Mouse (Mus musculus): Measurements from ENCODE around the gene Fubp3. TPM values are rescaled to one million over a fixed set of nuclear protein-coding genes. Genes with fewer than 3 reads are reported as not detected.
A peak's percentile ranks its signal among the peaks of the same experiment; 100 is the strongest.

Fubp3 gene
- polyA plus RNA-seq, 1 experiment: 23.3 TPM

DNA sequence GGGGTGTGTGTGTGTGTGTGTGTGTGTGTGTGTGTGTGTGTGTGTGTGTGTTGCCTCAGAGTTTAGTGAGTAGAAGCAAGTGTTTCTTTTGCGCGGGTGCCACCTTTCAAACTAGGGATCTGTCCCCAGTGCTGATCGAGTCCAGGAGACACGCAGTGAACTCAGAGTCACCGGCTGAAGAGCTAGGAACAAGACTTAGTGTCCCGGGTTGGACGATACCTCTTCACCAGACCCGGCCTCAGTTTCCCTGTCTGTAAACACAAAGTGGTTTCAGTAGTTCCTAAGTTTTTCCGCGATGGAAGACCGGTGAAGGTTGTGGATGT lies 69.0 kb downstream of the Fubp3 start:
- TF ChIP-seq POLR2A (IDR thresholded peaks at IDR 0.05; ENCODE audit: low read depth, low read length) (no peak), CTCF (IDR thresholded peaks at IDR 0.05; ENCODE audit: extremely low read depth, insufficient read length, insufficient replicate concordance, low read depth, low read length) (no peak)
- Histone ChIP-seq H3K4me1 (ENCODE audit: control insufficient read depth, insufficient read depth, insufficient read length, low read length) (no peaks in the 10 kb centered on the region; the same call in 1 of the 2 replicates), H3K4me3 (ENCODE audit: low read depth, low read length) (no peak overlapping the region), H3K27ac (ENCODE audit: insufficient read depth, low read depth, low read length) (no peak overlapping the region), H3K36me3 (ENCODE audit: control insufficient read depth, insufficient read depth, low read length) (no peaks in the 10 kb centered on the region), H3K27me3 (ENCODE audit: control insufficient read depth, insufficient read depth, low read length) (peaks cover 82% of the 10 kb centered on the region)
- WGBS: 6% methylated on average over 11 of the region's 11 CpGs

DNA sequence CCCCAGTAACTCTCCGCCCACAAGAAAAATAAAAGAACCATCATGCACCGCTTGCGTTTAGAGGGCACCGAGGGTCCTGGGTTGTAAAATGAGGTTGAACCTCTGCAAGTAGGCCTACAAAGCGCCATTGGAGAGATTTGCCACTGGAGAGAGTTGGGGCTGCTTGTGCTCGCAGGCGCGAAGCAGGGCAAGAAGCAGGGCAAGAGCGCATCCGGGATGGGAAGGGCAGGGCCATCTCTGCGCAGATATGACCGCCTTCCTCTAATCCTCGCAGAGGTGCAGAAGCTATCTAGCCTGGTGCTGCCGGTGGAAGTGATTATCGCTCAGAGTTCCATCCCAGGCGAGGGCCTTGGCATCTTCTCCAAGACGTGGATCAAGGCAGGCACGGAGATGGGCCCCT lies 69.5 kb downstream of the Fubp3 start:
- Histone ChIP-seq H3K27me3 (ENCODE audit: control insufficient read depth, insufficient read depth, low read length) (peaks cover 78% of the 10 kb centered on the region), H3K4me1 (ENCODE audit: control insufficient read depth, insufficient read depth, insufficient read length, low read length) (no peaks in the 10 kb centered on the region; the same call in 1 of the 2 replicates), H3K36me3 (ENCODE audit: control insufficient read depth, insufficient read depth, low read length) (no peaks in the 10 kb centered on the region), H3K4me3 (ENCODE audit: low read depth, low read length) (no peak overlapping the region), H3K27ac (ENCODE audit: insufficient read depth, low read depth, low read length) (no peak overlapping the region)
- TF ChIP-seq CTCF (IDR thresholded peaks at IDR 0.05; ENCODE audit: extremely low read depth, insufficient read length, insufficient replicate concordance, low read depth, low read length) (no peak), POLR2A (IDR thresholded peaks at IDR 0.05; ENCODE audit: low read depth, low read length) (no peak)
- WGBS: 7% methylated on average over 18 of the region's 18 CpGs

DNA sequence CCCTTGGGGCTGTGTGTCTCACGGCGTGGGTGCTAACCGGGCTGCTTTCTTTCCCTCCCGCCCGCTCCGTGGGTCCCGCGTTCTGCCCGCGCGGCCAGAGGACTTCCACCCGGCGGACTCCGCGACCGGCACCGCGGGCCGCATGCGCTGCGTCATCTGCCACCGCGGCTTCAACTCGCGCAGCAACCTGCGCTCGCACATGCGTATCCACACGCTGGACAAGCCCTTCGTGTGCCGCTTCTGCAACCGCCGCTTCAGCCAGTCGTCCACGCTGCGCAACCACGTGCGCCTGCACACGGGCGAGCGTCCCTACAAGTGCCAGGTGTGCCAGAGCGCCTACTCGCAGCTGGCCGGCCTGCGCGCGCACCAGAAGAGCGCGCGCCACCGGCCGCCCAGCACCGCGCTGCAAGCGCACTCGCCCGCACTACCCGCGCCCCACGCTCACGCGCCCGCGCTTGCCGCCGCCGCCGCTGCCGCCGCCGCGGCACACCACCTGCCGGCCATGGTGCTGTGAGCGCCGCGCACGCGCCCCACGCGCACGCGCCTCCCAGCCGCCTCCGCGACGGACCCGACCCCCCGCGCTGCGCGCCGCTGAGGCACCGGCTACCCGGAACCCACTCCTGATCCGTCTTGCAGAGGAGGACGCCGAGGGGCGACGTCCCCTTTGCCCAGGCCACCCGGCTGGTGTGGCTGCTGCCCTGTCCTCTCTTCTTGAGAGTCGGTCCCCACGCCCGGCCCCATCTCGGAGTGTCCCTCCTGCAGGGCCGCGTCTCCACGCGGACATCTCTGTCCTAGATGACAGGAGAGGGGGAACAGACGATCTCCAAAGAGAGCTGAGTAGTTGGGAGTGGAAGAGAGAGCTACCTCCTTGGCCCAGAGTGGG lies 81.8 kb downstream of the Fubp3 start:
- no peaks in the 10 kb centered on the region for H3K36me3 ChIP-seq (ENCODE audit: control insufficient read depth, insufficient read depth, low read length)
- TF ChIP-seq CTCF (IDR thresholded peaks at IDR 0.05; ENCODE audit: extremely low read depth, insufficient read length, insufficient replicate concordance, low read depth, low read length) (no peak), POLR2A (IDR thresholded peaks at IDR 0.05; ENCODE audit: low read depth, low read length) (no peak)
- H3K27ac ChIP-seq (ENCODE audit: insufficient read depth, low read depth, low read length): no peak overlapping the region
- 1% methylated on average over 104 of the region's 109 CpGs for WGBS
- peak overlapping the region; percentile 62 for H3K4me3 ChIP-seq (ENCODE audit: low read depth, low read length)
- peaks cover 29% of the 10 kb centered on the region for H3K27me3 ChIP-seq (ENCODE audit: control insufficient read depth, insufficient read depth, low read length)
- peaks cover 7% of the 10 kb centered on the region for H3K4me1 ChIP-seq (ENCODE audit: control insufficient read depth, insufficient read depth, insufficient read length, low read length)

DNA sequence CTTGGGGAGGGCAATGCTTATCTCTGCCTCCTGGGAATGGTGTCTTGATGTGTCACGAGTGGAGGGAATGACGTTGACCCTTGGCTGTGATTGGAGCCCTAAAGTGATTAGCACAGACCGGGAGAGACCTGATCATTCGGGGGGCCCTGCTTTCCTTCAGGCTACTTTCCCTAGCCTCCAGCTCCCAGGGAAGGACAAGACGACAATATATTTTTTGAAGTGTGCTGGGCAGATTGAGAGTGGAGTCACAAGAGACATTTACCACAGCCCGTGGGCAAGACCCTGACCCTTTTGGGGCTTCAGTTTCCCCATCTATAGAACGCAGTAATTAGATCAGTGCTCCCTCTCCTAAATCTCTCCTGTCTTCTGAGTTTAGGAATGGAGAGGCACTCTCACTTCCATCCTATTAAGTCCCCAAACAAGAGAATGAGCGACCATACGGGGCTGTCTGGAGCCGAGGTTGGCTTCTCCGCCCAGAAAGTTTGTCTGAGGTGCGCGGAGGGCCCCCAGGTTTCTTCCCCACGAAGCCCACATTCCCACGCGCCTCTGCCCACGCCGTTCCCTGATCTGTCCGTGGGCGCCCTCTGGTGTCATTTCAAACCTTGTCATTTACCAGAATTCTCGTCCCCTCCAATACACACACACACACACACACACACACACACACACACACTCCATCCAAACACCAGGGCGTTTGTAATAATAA lies 82.6 kb downstream of the Fubp3 start:
- TF ChIP-seq CTCF (IDR thresholded peaks at IDR 0.05; ENCODE audit: extremely low read depth, insufficient read length, insufficient replicate concordance, low read depth, low read length) (peak; percentile 44; the same call in 1 of the 2 replicates), POLR2A (IDR thresholded peaks at IDR 0.05; ENCODE audit: low read depth, low read length) (no peak)
- peak overlapping the region; percentile 62; the same call in 1 of the 2 replicates for H3K4me3 ChIP-seq (ENCODE audit: low read depth, low read length)
- peaks cover 25% of the 10 kb centered on the region for H3K27me3 ChIP-seq (ENCODE audit: control insufficient read depth, insufficient read depth, low read length)
- 5% methylated on average over 22 of the region's 22 CpGs for WGBS
- no peak overlapping the region for H3K27ac ChIP-seq (ENCODE audit: insufficient read depth, low read depth, low read length)
- H3K4me1 ChIP-seq (ENCODE audit: control insufficient read depth, insufficient read depth, insufficient read length, low read length): peaks cover 7% of the 10 kb centered on the region
- no peaks in the 10 kb centered on the region for H3K36me3 ChIP-seq (ENCODE audit: control insufficient read depth, insufficient read depth, low read length)

DNA sequence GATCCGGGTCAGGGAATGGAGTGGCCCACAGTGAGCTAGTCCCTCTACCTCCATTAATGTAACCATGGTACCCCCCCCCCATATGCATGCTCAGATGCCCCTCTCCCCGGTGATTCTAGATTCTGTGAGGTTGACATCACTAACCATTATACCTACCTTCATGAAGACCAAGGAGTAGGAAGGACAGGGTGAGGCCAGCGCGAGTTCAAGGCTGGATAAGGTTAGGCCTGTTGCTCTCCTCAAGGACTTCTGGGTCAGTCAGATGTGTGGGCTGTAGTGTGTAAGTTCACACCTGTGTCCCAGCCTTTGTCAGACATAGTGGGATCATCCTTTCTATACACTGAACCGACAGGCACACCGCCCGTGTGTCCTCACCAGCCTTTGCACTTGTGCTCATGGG lies 83.9 kb downstream of the Fubp3 start:
- no peak overlapping the region for H3K4me3 ChIP-seq (ENCODE audit: low read depth, low read length)
- H3K36me3 ChIP-seq (ENCODE audit: control insufficient read depth, insufficient read depth, low read length): no peaks in the 10 kb centered on the region
- peaks cover 7% of the 10 kb centered on the region for H3K4me1 ChIP-seq (ENCODE audit: control insufficient read depth, insufficient read depth, insufficient read length, low read length)
- H3K27ac ChIP-seq (ENCODE audit: insufficient read depth, low read depth, low read length): no peak overlapping the region
- WGBS: 92% methylated on average over 7 of the region's 7 CpGs
- no peak for TF ChIP-seq CTCF (IDR thresholded peaks at IDR 0.05; ENCODE audit: extremely low read depth, insufficient read length, insufficient replicate concordance, low read depth, low read length)
- no peak for TF ChIP-seq POLR2A (IDR thresholded peaks at IDR 0.05; ENCODE audit: low read depth, low read length)
- H3K27me3 ChIP-seq (ENCODE audit: control insufficient read depth, insufficient read depth, low read length): peaks cover 20% of the 10 kb centered on the region

DNA sequence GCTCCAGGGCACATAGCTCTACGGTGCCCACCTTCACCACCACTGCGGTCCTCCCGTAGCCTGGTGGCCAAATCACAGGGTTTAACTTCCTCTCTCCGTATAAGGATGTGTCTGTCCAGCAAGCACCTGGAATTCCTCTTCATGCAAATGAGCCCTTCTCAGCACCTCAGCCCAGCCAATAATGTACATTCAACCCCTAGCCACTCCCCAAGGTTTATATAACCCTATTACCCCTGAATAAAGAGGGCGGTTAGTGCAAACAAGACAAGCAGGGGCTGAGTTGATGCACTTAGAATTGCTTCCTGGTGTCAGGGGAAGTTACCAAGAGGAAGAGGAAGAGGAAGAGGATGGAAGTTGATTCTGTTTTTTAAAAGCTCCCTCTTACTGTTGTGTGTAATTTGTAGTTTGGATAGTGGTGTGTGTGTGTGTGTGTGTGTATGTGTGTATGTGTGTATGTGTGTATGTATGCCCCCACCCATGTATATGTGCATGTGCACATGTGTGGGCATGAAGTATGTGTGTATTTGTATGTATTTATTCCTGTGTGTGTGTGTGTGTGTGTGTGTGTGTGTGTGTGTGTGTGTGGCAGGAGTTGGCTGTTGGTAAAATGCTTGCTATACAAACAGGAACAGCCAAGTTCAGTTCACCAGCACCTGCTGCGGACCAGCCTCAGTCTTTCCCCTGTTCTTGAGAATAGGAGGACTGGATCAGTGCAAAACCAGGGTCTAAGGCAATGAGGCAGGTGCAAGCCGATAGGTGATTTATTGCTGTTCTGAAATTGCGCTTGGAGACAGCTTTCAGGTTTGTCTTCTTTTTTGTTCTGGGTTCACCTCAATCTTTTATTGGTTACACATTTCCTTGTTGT lies 90.7 kb downstream of the Fubp3 start:
- TF ChIP-seq CTCF (IDR thresholded peaks at IDR 0.05; ENCODE audit: extremely low read depth, insufficient read length, insufficient replicate concordance, low read depth, low read length) (no peak), POLR2A (IDR thresholded peaks at IDR 0.05; ENCODE audit: low read depth, low read length) (no peak)
- no peak overlapping the region; the same call in 1 of the 2 replicates for H3K27ac ChIP-seq (ENCODE audit: insufficient read depth, low read depth, low read length)
- no peaks in the 10 kb centered on the region for H3K27me3 ChIP-seq (ENCODE audit: control insufficient read depth, insufficient read depth, low read length)
- peaks cover 4% of the 10 kb centered on the region; the same call in 1 of the 2 replicates for H3K4me1 ChIP-seq (ENCODE audit: control insufficient read depth, insufficient read depth, insufficient read length, low read length)
- H3K36me3 ChIP-seq (ENCODE audit: control insufficient read depth, insufficient read depth, low read length): no peaks in the 10 kb centered on the region
- 24% methylated on average over 8 of the region's 8 CpGs for WGBS
- no peak overlapping the region for H3K4me3 ChIP-seq (ENCODE audit: low read depth, low read length)

Measured in small intestine, adult 2 months (tissue).